Mouse (Mus musculus) urinary bladder, postnatal 14 days (tissue): Measurements from ENCODE around the gene Dock10.

Experiments
- DNase-seq: peaks from one replicate; pipeline ENCODE4 v3.0.0; 2021; ENCODE audit warnings: low spot score

Gene Dock10

GRCm38 (mm10) chr1:80728183-80728582 lies 30.1 kb downstream of the Dock10 start:
- DNase-seq = no peak

GRCm38 (mm10) chr1:80727403-80727802 lies 30.9 kb downstream of the Dock10 start:
- DNase-seq = no peak

DNA sequence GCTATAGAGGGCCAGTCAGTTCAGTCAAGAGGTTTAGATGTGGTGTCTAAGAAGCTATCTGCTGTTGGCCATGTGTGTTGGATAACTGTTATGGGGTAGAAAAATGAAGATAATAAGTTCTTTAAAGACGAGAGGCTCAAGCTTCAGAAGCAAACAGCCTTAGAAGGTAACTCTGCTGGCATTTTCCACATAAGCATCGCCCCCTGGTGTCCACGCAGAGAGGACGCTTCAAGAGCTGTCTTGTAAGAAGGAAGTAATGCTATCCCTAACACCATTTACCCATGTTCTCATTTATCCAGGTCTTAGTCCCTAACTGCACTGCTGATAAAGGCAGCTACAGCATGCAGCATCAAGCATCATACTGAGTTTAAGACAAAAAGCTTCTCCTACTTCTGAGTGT lies 35.7 kb downstream of the Dock10 start:
- peak; percentile 53 for DNase-seq

GRCm38 (mm10) chr1:80722001-80722400 lies 36.3 kb downstream of the Dock10 start:
- no peak for DNase-seq

DNA sequence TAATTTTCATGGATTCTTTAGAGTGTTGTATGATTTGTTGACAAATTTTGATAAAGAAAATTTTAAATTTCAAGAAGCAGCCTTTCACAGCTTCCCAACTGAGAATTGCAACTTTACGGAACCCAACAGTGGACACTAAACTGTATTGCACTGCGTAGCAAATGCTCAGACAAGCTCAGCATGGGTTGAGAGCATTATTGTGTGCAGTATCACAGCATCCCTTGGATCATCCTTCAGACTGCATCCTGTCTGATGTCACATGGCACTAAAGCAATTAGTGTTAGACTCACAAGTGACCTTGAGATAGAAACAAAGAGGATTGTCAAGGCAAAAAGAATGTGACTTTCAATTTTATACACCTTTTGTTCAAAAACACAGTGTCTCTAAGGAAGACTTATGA lies 37.1 kb downstream of the Dock10 start:
- DNase-seq = no peak

DNA sequence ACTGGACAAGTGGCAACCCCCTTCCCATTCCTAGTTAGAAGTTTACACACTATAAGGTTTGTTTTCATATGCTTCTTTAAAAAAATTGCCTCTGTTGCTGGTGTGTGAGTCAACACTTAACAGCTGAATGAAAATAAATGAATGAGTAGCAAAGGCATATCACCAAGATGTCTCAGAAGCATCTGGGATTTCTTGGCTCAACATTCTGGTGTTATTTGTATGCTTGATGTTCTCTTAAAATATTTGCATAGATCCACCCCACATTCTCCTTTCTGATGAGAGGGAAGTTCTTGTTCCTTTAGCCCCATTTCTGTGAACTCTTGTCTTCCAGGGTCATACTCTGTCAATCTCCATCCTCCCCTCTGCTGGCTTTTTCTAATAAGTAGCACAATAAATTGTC lies 38.2 kb downstream of the Dock10 start:
- DNase-seq = no peak

DNA sequence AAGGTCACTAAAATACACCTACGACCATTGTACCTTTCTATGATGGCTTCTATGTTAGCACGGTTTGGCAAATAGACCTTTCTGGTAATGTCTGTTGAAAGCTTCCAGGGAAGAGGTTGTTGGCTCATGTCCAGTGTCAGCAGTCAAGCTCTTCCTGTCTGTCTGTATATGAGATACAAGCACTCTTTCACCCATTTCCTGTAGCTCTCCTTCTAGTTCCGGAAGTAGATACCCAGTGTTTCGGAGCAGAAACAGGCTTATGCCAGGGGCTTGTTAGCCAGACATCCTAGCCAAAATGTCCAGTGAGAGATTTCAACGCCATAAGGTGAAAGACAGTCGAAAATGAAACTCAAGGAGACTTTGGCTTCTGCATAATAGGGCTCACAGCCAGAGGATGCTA lies 38.9 kb downstream of the Dock10 start:
- DNase-seq = no peak

- DNase-seq = no peak
These were observed 39.7 kb downstream of the Dock10 start for GRCm38 (mm10) chr1:80718666-80719065.

- DNase-seq = no peak
These were observed 42.4 kb downstream of the Dock10 start for GRCm38 (mm10) chr1:80715917-80716316.

DNA sequence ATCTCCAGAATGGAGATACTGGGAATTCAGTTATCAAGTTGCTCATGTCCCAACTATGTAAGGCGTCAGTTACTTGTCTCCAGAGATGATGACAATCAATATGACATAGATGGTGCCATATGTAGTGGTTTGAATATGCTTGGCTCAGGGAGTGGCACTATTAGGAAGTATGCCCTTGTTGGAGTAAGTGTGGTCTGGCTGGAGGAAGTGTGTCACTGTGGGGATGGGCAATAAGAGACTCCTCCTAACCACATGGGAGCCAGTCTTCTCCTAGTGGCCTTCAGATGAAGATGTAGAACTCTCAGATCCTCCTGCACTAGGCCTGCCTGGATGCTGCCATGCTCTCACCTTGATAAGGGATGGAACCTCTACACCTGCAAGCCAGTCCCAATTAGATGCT lies 44.4 kb downstream of the Dock10 start:
- no peak for DNase-seq

DNA sequence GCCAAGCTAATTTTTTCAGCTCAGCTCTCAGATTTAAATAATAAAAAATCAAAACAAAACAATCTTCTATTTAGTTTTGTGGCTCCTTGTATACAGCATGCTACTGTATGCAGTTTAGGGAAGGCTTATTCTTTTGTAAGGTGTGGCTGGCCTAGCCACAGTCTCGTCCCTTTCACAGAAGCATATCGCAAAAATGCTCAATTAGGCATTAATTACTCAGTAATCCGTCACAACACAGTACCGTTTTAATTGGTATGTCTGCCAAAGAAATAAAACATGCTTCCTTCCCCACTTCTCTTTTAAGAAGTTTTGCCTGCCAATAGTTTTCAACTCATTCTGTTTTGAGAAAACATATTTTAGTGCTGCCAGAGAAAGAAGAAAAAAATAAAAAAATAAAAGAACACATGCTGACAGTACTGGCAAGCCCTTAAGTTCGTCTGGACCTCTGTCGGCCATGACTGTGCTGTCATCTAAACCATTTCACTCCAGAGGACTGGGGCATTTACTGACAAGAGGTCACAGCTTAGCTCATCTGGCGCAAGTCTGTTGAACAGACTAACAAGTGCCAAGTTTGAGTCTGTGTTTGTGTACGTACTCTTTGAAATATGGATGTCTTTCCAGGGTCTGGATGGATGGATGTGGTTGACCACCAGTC lies 47.6 kb downstream of the Dock10 start:
- DNase-seq = no peak

DNA sequence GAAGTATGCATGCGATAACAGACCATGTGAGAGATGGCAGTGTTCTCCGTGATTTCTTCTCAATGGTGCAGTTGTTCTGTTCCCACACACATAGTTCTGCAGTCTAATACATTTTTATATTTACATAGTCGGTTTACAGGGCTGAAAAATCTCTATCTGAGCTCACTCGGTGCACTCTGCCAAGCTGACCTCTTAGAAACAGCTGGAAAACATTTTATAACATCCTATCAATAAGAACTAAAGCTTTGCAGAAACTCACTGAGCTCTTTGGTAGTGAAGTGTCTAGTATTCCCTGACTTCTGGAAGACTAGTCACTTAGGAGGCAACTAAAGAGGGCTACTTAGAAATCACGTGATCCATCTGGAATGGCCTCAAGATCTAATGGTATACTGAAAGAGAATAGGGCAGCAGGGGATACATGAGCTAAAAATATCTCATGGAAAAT lies 48.2 kb downstream of the Dock10 start:
- DNase-seq = no peak

- peak; percentile 17 for DNase-seq
These were observed 49.0 kb downstream of the Dock10 start for GRCm38 (mm10) chr1:80709299-80709698.

GRCm38 (mm10) chr1:80703279-80703678 lies 55.0 kb downstream of the Dock10 start:
- DNase-seq = no peak

DNA sequence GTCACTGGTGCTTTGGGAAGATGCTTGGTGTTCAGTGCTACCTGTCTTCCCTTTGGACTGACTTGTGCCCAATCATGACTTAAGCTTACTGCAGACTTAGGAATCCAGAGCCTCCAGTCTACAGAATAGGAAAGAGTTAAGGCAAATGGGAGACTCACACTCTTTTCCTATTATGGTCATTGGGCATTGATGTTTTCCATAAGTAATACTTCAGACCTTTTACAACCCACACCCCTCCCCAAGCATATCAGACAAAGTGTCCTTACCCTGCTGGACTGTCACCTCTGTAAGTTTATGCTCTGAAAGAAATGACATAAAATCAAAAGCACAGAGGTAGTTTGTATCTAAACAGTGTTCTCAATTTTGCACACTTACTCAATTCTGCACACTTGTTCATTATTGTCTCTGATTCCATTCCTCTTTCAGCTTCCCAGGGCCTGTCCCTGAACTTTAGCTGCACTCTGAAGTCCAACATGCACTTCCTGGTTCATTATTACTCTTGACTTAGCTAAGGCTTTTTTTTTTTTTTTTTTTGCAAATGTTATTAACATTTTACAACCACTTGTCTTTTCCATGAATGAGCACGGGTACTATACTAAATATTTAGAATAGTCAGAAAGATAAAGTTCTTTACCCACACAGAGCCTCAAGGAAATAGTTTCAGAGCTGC lies 82.2 kb downstream of the Dock10 start:
- DNase-seq = no peak

DNA sequence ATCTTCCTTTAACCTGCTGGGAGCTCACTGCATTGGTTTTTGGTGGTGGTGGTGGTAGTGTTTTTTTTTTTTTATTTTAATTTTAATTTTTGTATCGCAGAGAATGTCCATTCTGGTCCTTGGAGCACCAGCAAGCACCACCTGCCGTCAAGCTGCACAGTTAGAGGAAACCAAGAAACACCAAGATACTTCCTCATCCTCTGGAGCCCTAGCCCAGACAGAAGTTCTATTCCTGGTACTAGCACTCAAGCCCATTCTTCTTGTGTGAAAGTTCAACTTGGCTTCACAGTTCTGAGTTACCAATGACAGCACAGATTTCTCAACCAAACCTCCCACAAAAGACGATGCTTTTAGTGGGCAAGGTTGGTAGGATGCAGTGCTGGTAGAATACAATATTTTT lies 86.6 kb downstream of the Dock10 start:
- DNase-seq = no peak

GRCm38 (mm10) chr1:80671056-80671455 lies 87.3 kb downstream of the Dock10 start:
- no peak for DNase-seq

GRCm38 (mm10) chr1:80670387-80670786 lies 87.9 kb downstream of the Dock10 start:
- DNase-seq = no peak

- no peak for DNase-seq
These were observed 92.6 kb downstream of the Dock10 start for GRCm38 (mm10) chr1:80665761-80666160.

DNA sequence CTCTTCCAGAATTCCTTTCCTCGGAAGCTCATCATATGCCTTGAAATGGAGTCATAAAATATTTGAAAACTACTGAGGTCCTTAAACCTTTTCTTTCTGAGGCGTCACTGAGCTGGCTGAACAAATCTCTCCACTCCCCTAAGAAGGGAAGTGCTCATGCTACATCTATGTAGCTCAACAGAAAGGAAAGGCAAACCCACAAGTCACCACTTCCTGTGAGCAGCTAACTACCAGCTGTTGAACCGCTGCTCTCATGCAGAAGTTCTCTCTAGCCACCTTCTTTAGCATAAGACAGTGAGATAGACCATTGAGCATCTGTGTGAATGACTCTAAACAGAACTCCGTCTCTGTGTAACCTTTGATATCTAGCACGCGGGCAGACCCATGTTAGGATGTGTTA lies 93.2 kb downstream of the Dock10 start:
- no peak for DNase-seq

GRCm38 (mm10) chr1:80661506-80662402 lies 96.6 kb downstream of the Dock10 start:
- DNase-seq = no peak

GRCm38 (mm10) chr1:80659465-80660245 lies 98.7 kb downstream of the Dock10 start:
- no peak for DNase-seq
